Mouse (Mus musculus): Measurements from ENCODE around the gene Smoc2. TPM values are rescaled to one million over a fixed set of nuclear protein-coding genes. Genes with fewer than 3 reads are reported as not detected.
A peak's percentile ranks its signal among the peaks of the same experiment; 100 is the strongest.

Gene Smoc2
- total and polyA plus RNA-seq, 2 experiments from 2014 or later: 4.7 to 4.8 TPM

DNA sequence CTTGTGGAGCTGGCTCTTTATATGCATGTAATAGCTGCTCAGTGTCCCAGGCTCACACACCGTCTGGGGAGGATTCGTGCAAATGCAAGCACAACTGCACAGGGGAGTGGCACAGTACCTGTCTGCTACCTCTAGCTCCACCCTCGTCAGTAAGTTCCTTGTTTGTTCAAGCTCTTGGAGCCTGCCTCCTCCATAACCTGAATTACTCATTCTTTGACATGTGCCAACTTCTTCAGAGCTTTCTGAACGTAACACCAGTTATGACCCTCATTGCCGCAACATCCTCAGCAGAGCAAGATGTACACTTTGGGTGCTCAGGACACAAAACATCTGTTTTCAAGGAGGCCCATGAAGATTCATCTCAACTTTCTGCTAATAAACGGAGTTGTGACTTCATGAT is 5.9 kb upstream of the Smoc2 start:
- no peak for DNase-seq
- 86% methylated on average over 6 of the region's 6 CpGs for WGBS
- Histone ChIP-seq H3K27me3 (ENCODE audit: insufficient read depth, low read length) (peaks cover 14% of the 10 kb centered on the region), H3K4me3 (ENCODE audit: low read depth, low read length) (no peak overlapping the region), H3K9ac (no peak overlapping the region), H3K4me1 (ENCODE audit: insufficient read depth) (no peaks in the 10 kb centered on the region), H3K27ac (ENCODE audit: low read depth, low read length) (no peak overlapping the region), H3K9me3 (ENCODE audit: low read length) (no peaks in the 10 kb centered on the region), H3K36me3 (ENCODE audit: insufficient read depth) (no peaks in the 10 kb centered on the region), H3K4me2 (ENCODE audit: low read depth) (no peak overlapping the region)
- ATAC-seq: no peak
- no peak for TF ChIP-seq CTCF (IDR thresholded peaks at IDR 0.05; ENCODE audit: low read depth)

DNA sequence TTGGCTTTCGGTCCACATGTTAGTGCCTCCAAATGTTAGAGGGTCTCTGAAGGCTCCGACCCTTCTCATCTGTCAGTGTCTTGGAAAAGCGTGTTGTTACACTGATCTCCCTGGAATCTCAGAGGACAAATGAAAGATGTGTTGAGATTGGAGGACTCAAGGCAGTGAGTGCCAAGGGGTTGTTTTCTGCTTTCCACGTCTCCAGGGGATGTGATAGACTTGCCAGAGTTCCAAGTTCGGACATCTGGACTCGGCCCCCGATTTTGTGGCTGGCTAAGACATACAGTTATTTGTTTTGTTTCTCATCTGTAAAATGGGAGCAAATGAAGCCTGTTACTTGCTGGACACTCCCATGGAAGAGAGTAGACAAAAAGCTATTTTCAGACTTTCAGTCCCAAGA is 2.0 kb upstream of the Smoc2 start:
- Histone ChIP-seq H3K27ac (ENCODE audit: low read depth, low read length) (no peak overlapping the region), H3K4me1 (ENCODE audit: insufficient read depth) (no peaks in the 10 kb centered on the region), H3K27me3 (ENCODE audit: insufficient read depth, low read length) (peaks cover 48% of the 10 kb centered on the region), H3K4me2 (ENCODE audit: low read depth) (no peak overlapping the region), H3K9ac (no peak overlapping the region), H3K4me3 (ENCODE audit: low read depth, low read length) (no peak overlapping the region), H3K9me3 (ENCODE audit: low read length) (no peaks in the 10 kb centered on the region), H3K36me3 (ENCODE audit: insufficient read depth) (no peaks in the 10 kb centered on the region)
- TF ChIP-seq CTCF (IDR thresholded peaks at IDR 0.05; ENCODE audit: low read depth): no peak
- WGBS: 88% methylated on average over 7 of the region's 7 CpGs
- no peak for ATAC-seq
- no peak for DNase-seq

DNA sequence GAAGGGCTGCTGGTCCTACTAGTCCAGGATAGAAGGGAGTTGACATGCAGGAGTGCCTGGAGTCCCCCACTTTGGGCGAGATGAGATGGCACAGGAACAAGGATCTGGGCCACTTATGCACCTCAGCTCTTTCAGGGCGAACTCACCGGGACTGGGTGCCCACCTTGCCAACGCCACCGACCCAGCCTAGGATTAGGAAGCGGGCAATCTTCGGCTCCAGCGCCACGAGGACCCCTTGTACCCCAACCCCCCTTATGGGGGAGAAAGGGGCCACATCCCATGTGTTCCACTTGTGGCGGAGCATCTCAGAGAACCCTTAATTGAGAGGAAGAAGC is 627 bp downstream of the Smoc2 start:
- ATAC-seq (peak; percentile 34), DNase-seq (no peak)
- TF ChIP-seq CTCF (IDR thresholded peaks at IDR 0.05; ENCODE audit: low read depth): no peak
- H3K27ac ChIP-seq (ENCODE audit: low read depth, low read length): no peak overlapping the region
- WGBS: 2% methylated on average over 10 of the region's 10 CpGs
- no peaks in the 10 kb centered on the region for H3K4me1 ChIP-seq (ENCODE audit: insufficient read depth)
- H3K4me2 ChIP-seq (ENCODE audit: low read depth): peak overlapping the region; percentile 94
- no peaks in the 10 kb centered on the region for H3K36me3 ChIP-seq (ENCODE audit: insufficient read depth)
- H3K27me3 ChIP-seq (ENCODE audit: insufficient read depth, low read length): peaks cover 55% of the 10 kb centered on the region
- H3K4me3 ChIP-seq (ENCODE audit: low read depth, low read length): peak overlapping the region; percentile 46
- no peaks in the 10 kb centered on the region for H3K9me3 ChIP-seq (ENCODE audit: low read length)
- H3K9ac ChIP-seq: peak overlapping the region; percentile 40; the same call in 1 of the 2 replicates

GRCm38 (mm10) chr17:14280425-14280833 is 1.1 kb downstream of the Smoc2 start:
- DNase-seq: no peak
- peak overlapping the region; percentile 94 for H3K4me2 ChIP-seq (ENCODE audit: low read depth)
- no peaks in the 10 kb centered on the region for H3K9me3 ChIP-seq (ENCODE audit: low read length)
- WGBS: under 1% methylated on average over 31 of the region's 31 CpGs
- no peaks in the 10 kb centered on the region for H3K4me1 ChIP-seq (ENCODE audit: insufficient read depth)
- H3K36me3 ChIP-seq (ENCODE audit: insufficient read depth): no peaks in the 10 kb centered on the region
- TF ChIP-seq CTCF (IDR thresholded peaks at IDR 0.05; ENCODE audit: low read depth): no peak
- H3K4me3 ChIP-seq (ENCODE audit: low read depth, low read length): peak overlapping the region; percentile 46
- no peak overlapping the region for H3K27ac ChIP-seq (ENCODE audit: low read depth, low read length)
- ATAC-seq: no peak
- H3K27me3 ChIP-seq (ENCODE audit: insufficient read depth, low read length): peaks cover 55% of the 10 kb centered on the region
- H3K9ac ChIP-seq: no peak overlapping the region

DNA sequence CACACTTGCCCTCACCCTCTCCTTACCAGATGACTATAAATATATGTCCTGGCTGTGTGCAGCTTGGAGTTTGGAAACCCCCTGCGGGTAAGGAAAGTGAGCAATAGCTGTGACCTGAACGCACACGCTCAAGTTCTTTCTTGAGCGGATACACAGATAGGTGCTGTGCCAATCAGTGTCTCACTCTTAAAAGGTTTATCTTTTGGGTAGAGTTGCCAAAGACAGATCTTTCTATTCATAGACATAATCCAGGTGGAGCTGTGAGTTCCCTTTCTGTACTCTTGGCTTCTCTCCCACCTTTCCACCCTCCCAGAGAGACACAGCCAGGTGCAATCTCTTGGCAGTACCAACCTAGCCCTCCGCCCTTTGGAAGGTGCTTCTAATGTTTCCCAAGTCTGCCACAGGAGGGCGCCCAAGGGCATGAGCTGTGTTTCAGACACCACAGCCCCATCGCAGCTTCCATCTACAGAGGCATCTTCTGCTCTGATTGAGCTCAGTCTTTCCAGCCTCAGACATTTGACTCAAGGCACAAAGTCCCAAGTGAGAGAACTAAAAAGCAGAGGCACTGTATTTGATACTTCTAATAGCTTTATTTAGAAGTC is 8.8 kb downstream of the Smoc2 start:
- 42% methylated on average over 7 of the region's 7 CpGs for WGBS
- Histone ChIP-seq H3K4me1 (ENCODE audit: insufficient read depth) (no peaks in the 10 kb centered on the region), H3K36me3 (ENCODE audit: insufficient read depth) (no peaks in the 10 kb centered on the region), H3K4me2 (ENCODE audit: low read depth) (no peak overlapping the region), H3K9ac (no peak overlapping the region), H3K27ac (ENCODE audit: low read depth, low read length) (no peak overlapping the region), H3K27me3 (ENCODE audit: insufficient read depth, low read length) (no peaks in the 10 kb centered on the region), H3K4me3 (ENCODE audit: low read depth, low read length) (no peak overlapping the region), H3K9me3 (ENCODE audit: low read length) (no peaks in the 10 kb centered on the region)
- ATAC-seq (peak; percentile 90), DNase-seq (peak; percentile 87)
- peak; percentile 96 for TF ChIP-seq CTCF (IDR thresholded peaks at IDR 0.05; ENCODE audit: low read depth)

- ATAC-seq (no peak), DNase-seq (no peak)
- no peak overlapping the region for H3K9ac ChIP-seq
- H3K4me2 ChIP-seq (ENCODE audit: low read depth): no peak overlapping the region
- H3K9me3 ChIP-seq (ENCODE audit: low read length): no peaks in the 10 kb centered on the region
- no peaks in the 10 kb centered on the region for H3K27me3 ChIP-seq (ENCODE audit: insufficient read depth, low read length)
- no peak for TF ChIP-seq CTCF (IDR thresholded peaks at IDR 0.05; ENCODE audit: low read depth)
- no peaks in the 10 kb centered on the region for H3K36me3 ChIP-seq (ENCODE audit: insufficient read depth)
- no peaks in the 10 kb centered on the region for H3K4me1 ChIP-seq (ENCODE audit: insufficient read depth)
- H3K27ac ChIP-seq (ENCODE audit: low read depth, low read length): no peak overlapping the region
- no peak overlapping the region for H3K4me3 ChIP-seq (ENCODE audit: low read depth, low read length)
- WGBS: 57% methylated on average over 5 of the region's 5 CpGs
These were observed 14.3 kb downstream of the Smoc2 start for GRCm38 (mm10) chr17:14293617-14294016.

GRCm38 (mm10) chr17:14295146-14295545 is 15.8 kb downstream of the Smoc2 start:
- Histone ChIP-seq H3K36me3 (ENCODE audit: insufficient read depth) (no peaks in the 10 kb centered on the region), H3K27me3 (ENCODE audit: insufficient read depth, low read length) (no peaks in the 10 kb centered on the region), H3K9me3 (ENCODE audit: low read length) (no peaks in the 10 kb centered on the region), H3K4me2 (ENCODE audit: low read depth) (no peak overlapping the region), H3K9ac (no peak overlapping the region), H3K4me1 (ENCODE audit: insufficient read depth) (no peaks in the 10 kb centered on the region), H3K27ac (ENCODE audit: low read depth, low read length) (no peak overlapping the region), H3K4me3 (ENCODE audit: low read depth, low read length) (no peak overlapping the region)
- ATAC-seq: no peak
- no peak for TF ChIP-seq CTCF (IDR thresholded peaks at IDR 0.05; ENCODE audit: low read depth)
- WGBS: 90% methylated on average over 3 of the region's 3 CpGs
- DNase-seq: no peak

Data from forebrain, postnatal 0 days (tissue).